Mouse (Mus musculus) liver, adult 10 weeks (tissue): Measurements from ENCODE around the gene Slc41a3. TPM values are rescaled to one million over a fixed set of nuclear protein-coding genes. Genes with fewer than 3 reads are reported as not detected.

Source experiments
- polyA plus RNA-seq: library from polyadenylated mRNA; stranded (reverse); fragments of 350-450 nt; fragmentation: Illumina TruSeq; extraction: RNeasy Lipid Tissue Mini Kit (QIAGEN cat#74804); gene quantifications from one replicate; pipeline ENCODE4 v1.2.3, GENCODE M21; 2014; ENCODE audit warnings: low read depth, low replicate concordance

Gene Slc41a3
- not detected for polyA plus RNA-seq

GRCm38 (mm10) chr6:90604533-90605297 is at the start of gene Slc41a3:
Slc41a3 (plus strand) TSS chr6:90604725.

Other genes with a start within 250 kb of the Slc41a3 start
- gene Zxdc, start 235.2 kb upstream of the Slc41a3 start, polyA plus RNA-seq: 5.2 TPM
- not detected for gene Cfap100, start 175.9 kb upstream of the Slc41a3 start, polyA plus RNA-seq
- gene Klf15, start 142.1 kb upstream of the Slc41a3 start, polyA plus RNA-seq: 33.4 TPM
- 241 TPM for gene Aldh1l1, start 118.3 kb upstream of the Slc41a3 start, polyA plus RNA-seq